Mouse (Mus musculus): ENCODE data around the gene Napsa.

Napsa gene

DNA sequence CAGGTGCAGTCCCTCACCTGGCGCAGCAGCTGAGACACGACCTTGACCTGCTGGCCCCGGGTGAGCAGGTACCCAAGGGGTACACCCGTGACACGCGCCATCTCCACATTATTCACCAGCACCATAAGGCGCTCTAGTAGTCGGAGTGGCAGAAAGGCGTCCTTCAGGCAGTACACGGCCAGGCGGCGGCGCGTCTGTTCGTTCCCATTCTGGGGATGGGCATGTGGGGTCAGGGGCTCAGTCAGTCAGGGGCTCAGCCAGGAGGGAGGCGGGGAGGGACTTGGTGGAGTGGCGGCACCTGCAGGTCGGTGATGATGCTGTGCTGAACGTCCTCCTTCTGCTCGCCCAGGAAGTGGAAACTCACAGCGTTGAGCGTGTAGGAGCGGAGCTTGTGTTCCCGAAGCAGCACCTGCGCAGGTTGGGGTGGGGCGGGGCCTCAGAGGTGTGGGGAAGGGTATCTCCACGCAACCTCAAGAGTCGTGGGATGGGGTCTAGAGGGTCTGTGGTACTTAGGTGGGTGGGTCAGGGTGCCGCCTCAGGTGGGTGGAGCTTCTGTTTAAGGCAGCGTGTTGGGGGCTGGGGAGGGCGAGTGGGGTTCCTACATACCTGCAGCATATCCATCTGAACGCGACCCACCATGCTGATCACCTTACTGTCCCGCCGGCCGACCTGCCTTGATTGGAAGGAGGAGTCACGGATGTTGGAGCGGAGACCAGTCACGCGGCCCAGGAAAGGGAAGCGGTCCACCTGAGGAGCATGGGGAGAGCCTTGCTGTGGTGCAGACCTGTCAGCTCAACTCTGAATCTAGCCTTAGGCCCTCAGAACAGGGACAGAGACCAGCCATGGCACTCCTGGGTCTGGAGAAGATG is 33.2 kb upstream of the Napsa start:
- DNase-seq = no peak

DNA sequence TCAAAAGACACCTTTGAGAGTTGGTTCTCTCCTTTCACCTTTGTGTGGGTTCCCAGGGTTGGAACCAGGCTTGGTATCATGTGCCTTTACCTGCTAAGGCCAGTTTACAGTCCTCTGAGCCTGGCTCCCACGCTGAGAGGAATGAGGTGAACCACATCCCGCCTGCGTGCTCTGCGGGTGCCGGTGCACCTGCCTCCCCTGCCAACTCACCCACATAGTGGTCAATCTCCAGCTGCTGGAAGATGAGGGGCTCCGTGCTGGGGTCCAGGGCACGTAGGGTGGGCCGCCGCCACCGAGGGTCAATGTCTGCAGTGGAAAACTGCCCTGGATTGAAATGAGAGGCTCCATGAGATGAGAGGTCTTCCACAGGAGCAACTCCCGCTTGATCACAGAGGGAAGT is 29.6 kb upstream of the Napsa start:
- no peak for DNase-seq

GRCm38 (mm10) chr7:44543071-44543470 is 29.1 kb upstream of the Napsa start:
- no peak for DNase-seq

DNA sequence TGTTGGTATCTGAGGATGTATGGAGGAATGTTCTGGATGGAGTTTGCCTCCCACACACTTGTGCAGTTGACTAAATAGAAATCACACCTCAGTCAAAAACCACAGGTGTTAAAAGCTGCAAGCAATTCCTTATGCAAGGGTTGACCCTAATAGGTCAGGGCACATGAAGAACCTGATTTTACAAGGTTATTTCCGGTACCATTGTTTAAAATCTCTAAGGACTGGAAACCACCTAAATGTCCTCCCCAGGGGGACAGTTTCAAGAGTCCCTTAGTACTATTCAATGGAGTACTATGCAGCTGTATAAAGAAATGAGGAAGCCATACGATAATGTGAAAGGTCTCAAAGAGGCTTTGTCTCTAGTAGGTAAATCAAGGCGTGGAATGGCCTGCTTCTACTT is 25.9 kb upstream of the Napsa start:
- no peak for DNase-seq

DNA sequence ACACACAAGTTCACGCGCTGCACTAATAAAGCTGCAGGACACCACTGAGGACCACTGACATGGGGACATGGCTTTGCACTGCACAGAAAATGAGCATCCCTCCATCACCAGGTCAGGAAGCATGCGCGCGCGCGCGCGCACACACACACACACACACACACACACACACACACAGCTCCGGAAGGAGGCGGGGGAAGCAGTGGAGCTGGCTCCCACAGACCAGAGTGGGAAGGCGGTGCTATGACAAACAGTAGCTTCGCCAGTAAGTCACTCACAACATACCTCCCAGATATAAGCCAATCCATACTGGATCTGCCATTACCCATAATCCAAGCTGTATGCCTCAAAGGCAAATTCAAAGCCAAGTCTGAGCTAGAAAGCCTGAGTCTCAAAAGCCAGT is 25.1 kb upstream of the Napsa start:
- no peak for DNase-seq

DNA sequence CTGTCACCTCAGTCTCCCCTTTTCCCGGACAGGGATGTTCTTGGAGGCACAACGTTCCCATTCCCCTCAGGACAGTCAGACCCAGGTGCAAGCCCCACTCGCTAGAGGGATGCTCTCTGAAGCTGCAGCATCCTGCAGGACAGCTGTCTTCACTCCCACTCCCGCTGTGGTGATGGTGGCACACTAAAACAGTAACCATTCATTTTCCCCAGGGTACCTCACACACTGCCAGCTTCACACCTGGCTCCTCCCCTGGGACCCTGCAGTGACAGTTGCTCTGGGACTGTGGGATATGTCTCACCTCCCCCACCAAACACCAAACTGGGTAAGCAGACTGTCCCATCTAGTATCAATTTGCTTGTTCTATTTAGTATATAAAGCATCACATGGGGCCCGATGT is 24.5 kb upstream of the Napsa start:
- DNase-seq = no peak

DNA sequence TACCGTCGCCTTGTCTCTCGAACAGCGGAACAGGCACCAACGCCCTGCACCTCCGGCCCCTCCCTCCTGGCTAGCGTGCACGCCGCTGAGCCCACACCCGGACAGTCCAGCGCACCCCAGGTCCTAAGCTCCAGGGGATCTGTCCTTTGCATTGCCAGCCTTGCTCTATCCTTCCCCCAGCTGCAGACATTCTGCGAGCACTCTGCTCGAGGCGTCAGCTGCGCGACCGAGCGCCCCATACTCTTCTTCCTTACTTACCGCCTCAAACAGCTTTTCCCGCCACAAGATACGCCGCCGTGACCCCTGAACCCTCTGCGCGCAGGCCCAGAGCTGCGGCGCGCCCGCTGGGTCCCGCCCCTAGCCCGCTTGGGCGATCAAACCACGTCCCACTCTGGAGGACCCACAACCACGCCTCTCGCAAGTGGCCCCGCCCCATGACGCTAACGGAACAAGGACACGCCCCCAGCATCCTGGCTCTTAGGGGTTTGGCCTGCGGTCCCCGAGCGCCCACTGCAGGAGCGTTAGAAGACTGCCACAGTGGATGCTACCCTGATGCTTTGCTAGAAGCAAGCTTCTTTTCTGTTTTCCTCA is 23.6 kb upstream of the Napsa start, which contains the start of gene Pold1:
TSS of gene Pold1 (minus strand) at position 353 of the 591 bp plus-strand sequence.
- DNase-seq = peak; percentile 99 to 100

- DNase-seq = no peak
Measured at GRCm38 (mm10) chr7:44549621-44550408, 22.4 kb upstream of the Napsa start.

GRCm38 (mm10) chr7:44550409-44550678 is 21.8 kb upstream of the Napsa start:
- DNase-seq = no peak

DNA sequence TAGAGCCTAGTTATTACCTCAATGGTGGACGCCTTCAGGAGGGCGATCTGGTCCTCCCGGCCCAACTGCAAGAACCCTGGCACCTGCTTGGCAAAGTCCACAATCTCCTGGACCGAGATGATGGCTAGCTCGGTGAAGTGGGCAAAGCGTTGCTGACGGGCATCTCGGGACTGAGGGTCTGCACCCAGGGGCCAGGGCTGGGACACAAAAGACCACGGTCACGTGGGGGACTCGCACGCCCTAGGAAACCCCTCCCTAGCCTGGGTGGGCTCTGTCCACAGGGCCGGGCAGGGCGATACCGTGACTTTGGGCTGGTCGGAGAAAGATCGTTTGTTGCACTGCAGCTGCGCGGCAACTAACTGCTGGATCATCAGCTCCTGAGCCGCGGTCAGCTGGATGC is 20.9 kb upstream of the Napsa start:
- DNase-seq = no peak

- DNase-seq = no peak
Measured at GRCm38 (mm10) chr7:44551731-44552130, 20.4 kb upstream of the Napsa start.

DNA sequence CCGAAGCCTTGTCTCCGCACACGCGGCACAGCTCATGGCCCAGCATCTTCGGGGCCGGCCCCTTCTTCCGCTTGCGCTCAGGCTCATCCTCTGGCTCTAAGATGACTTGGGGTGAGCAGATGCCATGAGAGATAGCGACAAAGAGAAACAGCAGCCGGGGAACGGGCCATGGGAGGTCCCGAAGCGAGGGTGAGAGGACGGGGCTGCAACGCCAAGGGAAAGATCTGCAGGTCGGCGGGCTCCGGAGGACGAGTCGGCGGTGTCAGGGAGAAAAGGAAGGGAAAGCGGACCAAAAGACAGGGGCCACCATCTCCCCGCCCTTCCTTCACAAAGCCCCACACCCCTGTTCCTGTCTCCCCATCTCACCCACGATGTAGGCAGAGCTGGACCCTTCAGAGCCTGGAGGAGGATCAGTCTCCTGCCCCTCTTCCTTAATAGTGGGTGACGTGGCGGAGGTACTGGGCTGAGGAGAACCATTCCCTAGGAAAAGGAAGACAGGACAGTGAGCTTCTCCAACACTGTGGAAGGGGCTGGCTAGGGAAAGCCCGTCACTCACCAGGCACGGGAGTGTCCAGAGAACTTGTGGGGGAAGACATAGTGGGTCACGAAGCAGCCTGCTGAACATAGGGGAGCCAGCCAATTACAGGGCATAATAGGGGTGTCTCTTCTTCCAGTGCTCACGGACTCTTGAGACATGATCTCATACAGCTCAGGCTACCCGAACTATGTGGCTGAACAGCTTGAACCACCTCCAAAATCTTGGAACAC is 19.9 kb upstream of the Napsa start:
- no peak for DNase-seq

DNA sequence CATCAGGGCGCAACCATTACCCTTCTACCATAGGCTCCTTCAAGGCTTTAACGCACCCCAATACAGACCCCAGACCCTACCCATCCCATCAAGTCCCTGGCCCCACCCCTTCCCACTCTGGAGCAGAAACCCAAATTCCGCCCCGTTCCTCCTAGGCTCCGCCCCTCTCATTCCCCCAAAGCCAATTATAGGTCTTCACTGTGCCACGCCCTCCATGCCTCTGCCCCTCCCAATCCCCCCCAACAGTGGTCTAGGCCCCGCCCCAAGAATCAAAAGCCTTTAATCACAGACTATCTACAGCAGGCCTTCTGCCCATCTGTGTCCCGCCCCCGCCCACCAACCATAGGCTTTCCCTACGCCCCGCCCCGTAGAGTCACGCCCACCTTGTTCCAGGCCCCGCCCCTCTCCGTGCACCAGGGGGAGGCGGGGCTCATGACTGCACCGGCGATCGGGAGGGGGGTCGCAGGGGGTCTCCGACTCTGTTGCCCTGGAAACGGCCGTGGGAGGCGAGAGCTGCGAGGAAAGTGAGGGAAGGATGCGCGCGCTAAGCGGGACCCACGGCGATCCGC is 18.9 kb upstream of the Napsa start:
- peak; percentile 66 to 79 for DNase-seq

GRCm38 (mm10) chr7:44553826-44554225 is 18.4 kb upstream of the Napsa start, which contains the start of gene Nr1h2:
Gene Nr1h2, minus strand, starts transcription at chr7:44553951.
- peak; percentile 96 to 97 for DNase-seq

GRCm38 (mm10) chr7:44557629-44558028 is 14.6 kb upstream of the Napsa start:
- no peak for DNase-seq

- DNase-seq = peak; percentile 70 to 88
Measured at GRCm38 (mm10) chr7:44560435-44561400, 11.5 kb upstream of the Napsa start.

GRCm38 (mm10) chr7:44563284-44563683 is 8.9 kb upstream of the Napsa start:
- DNase-seq = no peak

DNA sequence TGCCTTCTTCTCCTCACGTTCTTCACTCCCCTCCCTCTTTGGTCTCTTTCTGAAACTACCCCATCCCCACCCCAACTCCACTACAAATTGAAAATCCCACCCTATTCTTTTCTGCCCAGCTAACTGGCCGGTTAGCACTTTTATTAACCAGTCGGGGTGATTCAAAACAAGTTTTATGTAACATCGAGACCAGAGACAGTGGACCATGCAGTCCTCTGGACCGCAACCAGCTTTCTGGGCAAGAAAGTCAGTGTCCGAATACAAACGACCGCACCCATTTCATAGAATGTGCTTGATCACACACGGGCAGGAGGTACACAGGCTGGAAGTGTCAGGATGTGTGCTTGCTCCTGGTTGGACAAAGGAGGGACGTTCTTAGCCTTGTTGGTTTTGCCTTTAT is 7.7 kb upstream of the Napsa start:
- DNase-seq = peak; percentile 59 to 71

- no peak for DNase-seq
Measured at GRCm38 (mm10) chr7:44565414-44565813, 6.8 kb upstream of the Napsa start.

GRCm38 (mm10) chr7:44568803-44569202 is 3.4 kb upstream of the Napsa start:
- no peak for DNase-seq

GRCm38 (mm10) chr7:44570989-44571388 is 1.2 kb upstream of the Napsa start:
- DNase-seq = no peak

Data from kidney, adult 8-10 months (tissue).